Mouse (Mus musculus): ENCODE results near the gene Cyp3a41a.
"Not testable (repeated sequence)": the region's sequence is repeated elsewhere in the genome, so short reads cannot be mapped to it uniquely, and the experiment has no call there.

Gene Cyp3a41a

DNA sequence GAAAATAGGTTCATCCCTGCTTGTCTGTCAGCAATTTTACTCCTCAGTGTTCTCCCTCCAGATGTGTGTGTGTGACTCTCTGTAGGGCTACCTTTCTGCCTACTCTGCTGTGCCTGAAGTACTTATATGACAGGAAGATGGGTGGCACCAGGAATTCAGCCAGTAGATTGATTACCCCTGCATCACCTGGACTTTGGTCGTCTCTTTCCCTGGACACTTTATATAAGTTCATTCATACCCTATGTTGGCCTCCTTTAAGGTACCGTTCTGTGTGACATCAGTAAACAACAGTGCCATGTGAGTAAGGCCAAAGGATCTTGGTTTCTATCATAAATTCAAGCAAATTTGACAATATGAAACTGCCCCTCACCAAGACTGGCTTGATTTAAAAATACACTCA lies at the start of gene Cyp3a41a:
Gene Cyp3a41a, minus strand, starts transcription at position 101 of the 400 bp plus-strand sequence.
- DNase-seq: not testable (repeated sequence)

DNA sequence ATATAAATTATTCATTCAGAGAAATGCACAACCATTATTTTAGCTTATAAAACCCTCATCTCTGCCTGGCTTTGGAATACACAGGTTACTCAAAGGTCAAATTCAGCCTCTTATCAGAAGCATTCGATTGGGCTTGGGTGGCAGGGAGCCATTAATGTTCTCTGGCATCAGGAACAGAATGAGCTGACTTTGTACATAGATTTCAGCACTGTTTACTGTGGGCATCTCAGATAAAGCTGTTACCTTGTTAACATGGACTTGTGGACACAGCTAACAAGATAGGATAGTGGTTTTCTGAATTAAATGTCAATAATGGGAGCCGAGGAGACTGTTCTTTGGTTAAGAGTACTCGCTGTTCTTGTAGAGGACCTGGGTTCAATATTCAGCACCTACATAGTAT lies 17.6 kb upstream of the Cyp3a41a start:
- not testable (repeated sequence) for DNase-seq

DNA sequence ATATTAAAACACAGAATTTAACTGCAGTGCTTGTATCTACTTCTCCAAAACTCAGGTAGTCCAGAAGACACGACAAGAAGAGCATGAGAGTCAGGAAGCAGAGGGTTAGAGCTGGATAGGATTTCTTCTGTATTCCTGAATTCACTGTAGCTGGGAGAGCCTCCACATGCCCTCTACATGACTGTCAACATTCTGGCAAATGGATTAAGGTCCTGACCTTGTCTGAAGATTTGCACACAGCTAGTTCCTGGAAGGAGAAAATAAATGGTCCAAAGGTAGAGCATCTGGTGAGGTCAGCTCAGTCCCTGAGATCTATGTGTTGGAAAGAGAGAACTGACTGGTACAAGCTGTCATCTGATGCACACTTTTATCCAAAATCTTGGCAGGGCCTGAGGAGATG lies 5.6 kb downstream of the Cyp3a41a start:
- not testable (repeated sequence) for DNase-seq

DNA sequence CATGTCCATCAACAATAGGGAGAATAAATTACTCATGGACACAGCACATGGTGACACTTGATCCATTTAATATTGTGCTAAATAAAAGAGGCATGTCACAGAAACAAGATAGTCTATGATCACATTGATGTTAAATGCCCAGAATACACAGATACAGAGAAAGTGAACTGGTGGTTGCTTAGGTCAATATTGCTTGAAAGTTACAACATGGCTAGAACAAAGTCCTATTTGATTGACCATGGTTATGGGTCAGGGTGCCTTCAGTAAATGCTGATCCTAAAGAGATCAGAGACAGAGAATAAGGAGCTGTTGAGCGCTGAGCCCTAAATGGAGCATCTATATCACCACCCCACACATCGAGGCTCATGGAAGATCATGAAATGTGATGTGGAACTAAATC lies 12.6 kb downstream of the Cyp3a41a start:
- not testable (repeated sequence) for DNase-seq

DNA sequence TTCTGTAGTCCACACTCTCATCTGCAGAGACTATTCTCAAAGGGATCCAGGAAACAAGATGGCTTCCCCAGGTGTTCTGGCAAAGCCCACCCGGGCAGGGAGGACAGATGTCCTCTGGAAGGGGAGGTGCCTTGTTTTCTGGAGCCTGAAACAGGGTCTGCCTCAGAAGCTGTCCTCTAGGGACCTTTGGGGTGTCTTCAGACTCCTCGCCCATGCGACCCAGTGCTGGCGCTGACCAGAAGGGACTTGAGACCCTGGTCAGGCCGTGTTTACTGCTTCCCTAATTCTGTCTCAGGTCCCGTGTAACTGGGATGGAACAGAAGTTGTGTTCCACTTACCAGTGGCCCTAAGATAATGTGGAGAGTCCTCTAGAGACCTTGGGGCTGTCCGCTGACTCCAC lies 57.9 kb downstream of the Cyp3a41a start:
- no peak for DNase-seq

DNA sequence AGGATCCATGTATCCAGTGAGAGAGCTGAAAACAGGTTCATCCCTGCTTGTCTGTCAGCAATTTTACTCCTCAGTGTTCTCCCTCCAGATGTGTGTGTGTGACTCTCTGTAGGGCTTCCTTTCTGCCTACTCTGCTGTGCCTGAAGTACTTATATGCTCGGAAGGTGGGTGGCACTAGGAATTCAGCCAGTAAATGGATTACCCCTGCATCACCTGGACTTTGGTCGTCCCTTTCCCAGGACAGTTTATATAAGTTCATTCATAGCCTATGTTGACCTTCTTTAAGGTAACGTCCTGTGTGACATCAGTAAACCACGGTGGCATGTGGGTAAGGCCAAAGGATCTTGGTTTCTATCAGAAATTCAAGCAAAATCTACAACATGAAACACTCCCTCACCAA lies 72.2 kb downstream of the Cyp3a41a start:
- DNase-seq: no peak
